ENCODE assay signal across 15 mouse cellular contexts in the genomic region with DNA sequence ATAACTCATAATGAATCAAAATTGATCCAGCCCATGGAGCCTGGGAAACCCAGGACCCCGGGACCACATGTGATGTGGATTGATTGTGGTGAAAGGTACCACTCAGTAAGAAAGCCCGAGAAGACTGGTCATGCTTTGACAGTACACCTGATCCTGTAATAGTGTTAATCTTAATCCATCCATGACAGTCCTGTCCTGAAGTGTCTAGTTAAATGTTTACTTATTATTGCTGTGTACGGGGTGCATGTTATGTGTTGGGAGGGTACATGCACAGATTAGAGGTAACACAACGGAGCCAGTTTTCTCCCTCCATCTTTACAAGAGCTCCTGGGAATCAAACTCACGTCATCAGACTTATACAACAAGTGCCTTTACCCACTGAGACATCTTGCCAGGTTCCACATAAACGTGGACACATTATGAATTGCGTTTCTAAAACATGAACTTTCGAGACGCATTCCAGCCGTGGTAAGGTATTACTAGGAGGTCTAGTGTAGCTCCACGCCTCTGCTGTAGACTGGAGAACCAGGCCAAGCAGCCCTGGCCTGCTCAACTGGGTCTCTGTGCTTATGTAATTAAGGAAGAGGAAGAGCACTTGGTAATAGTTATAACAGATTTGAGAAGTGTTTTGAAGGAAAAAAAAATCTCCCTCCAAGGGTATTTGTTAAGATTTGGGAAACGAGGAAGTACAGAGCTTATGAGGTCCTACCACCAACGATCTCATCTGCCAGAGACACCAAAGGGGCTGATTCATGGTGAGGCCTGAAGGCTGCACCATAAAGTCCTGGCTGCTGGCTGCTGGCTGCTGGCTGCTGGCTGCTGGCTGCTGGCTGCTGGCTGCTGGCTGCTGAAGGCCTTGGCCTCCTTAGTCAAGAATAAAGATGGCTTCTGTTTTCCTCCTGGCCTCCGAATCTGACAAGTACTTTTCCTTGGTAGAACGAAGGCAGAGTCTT. TPM values are rescaled to one million over a fixed set of nuclear protein-coding genes. Genes with fewer than 3 reads are reported as not detected.
DNase-seq lines count a peak whose midpoint lies in the region; ATAC-seq lines count a peak whose summit lies in the region.
"Had no signal": no experiment of that assay in that cellular context is flagged by ENCODE, and none has a peak within 500 bp of the region (broad histone marks: within the 10 kb centered on the region; RNA-seq: fewer than 3 reads in every experiment).

No protein-coding gene starts in this region.

- peak overlapping the region; percentile 50; the same call in 1 of the 2 replicates for H3K27ac ChIP-seq in limb, embryonic 15.5 days
- H3K27ac ChIP-seq in limb, embryonic 10.5 days, result no peak overlapping the region
- no peak overlapping the region for H3K27ac ChIP-seq in forebrain, embryonic 13.5 days
- H3K27ac ChIP-seq: hindbrain, embryonic 12.5 days; left cerebral cortex, adult 2 months; liver, embryonic 14.5 days had no signal

- WGBS in limb, embryonic 15.5 days, result 71% methylated on average over 15 of the region's 15 CpGs
- 88% methylated on average over 15 of the region's 15 CpGs for WGBS in limb, embryonic 10.5 days
- 89% methylated on average over 15 of the region's 15 CpGs for whole genome bisulfite sequencing in forebrain, embryonic 13.5 days

- intact Hi-C loops in heart, postnatal 36 days (cut with DNase I), result no loop called here

- no peak overlapping the region for H3K4me2 ChIP-seq in limb, embryonic 15.5 days
- H3K4me2 ChIP-seq in forebrain, embryonic 13.5 days, result no peak overlapping the region
- H3K4me2 ChIP-seq: hindbrain, embryonic 12.5 days had no signal

- H3K36me3 ChIP-seq in limb, embryonic 15.5 days, result no peaks in the 10 kb centered on the region
- no peaks in the 10 kb centered on the region for H3K36me3 ChIP-seq in limb, embryonic 10.5 days
- no peaks in the 10 kb centered on the region for H3K36me3 ChIP-seq in forebrain, embryonic 13.5 days (ENCODE audit: poor library complexity, severe bottlenecking)
- H3K36me3 ChIP-seq: G1E; hindbrain, embryonic 12.5 days had no signal

- no peaks in the 10 kb centered on the region for H3K27me3 ChIP-seq in limb, embryonic 15.5 days
- no peaks in the 10 kb centered on the region for H3K27me3 ChIP-seq in limb, embryonic 10.5 days (ENCODE audit: low read depth, poor library complexity, severe bottlenecking)
- H3K27me3 ChIP-seq in forebrain, embryonic 13.5 days, result no peaks in the 10 kb centered on the region
- H3K27me3 ChIP-seq: hindbrain, embryonic 12.5 days had no signal

- H3K4me1 ChIP-seq in limb, embryonic 15.5 days, result no peaks in the 10 kb centered on the region
- H3K4me1 ChIP-seq in limb, embryonic 10.5 days, result no peaks in the 10 kb centered on the region
- H3K4me1 ChIP-seq in forebrain, embryonic 13.5 days, result no peaks in the 10 kb centered on the region; the same call in 1 of the 2 replicates
- H3K4me1 ChIP-seq: hindbrain, embryonic 12.5 days had no signal

- no peak for ATAC-seq in limb, embryonic 15.5 days (ENCODE audit: insufficient number of reproducible peaks, low FRiP score, low TSS enrichment, low read depth)
- peak; percentile 74 for ATAC-seq in megakaryocyte, adult 5-6 weeks (ENCODE audit: poor library complexity, severe bottlenecking)
- no peak for ATAC-seq in forebrain, embryonic 13.5 days

- H3K9me3 ChIP-seq in limb, embryonic 15.5 days, result no peaks in the 10 kb centered on the region
- no peaks in the 10 kb centered on the region for H3K9me3 ChIP-seq in limb, embryonic 10.5 days (replicated peaks)
- H3K9me3 ChIP-seq in forebrain, embryonic 13.5 days (replicated peaks), result no peaks in the 10 kb centered on the region
- H3K9me3 ChIP-seq: G1E; hindbrain, embryonic 12.5 days had no signal

- no peak overlapping the region for H3K9ac ChIP-seq in limb, embryonic 15.5 days
- H3K9ac ChIP-seq in forebrain, embryonic 13.5 days, result no peak overlapping the region
- H3K9ac ChIP-seq: hindbrain, embryonic 12.5 days; liver, embryonic 14.5 days had no signal

- H3K4me3 ChIP-seq in limb, embryonic 15.5 days, result no peak overlapping the region
- no peak overlapping the region for H3K4me3 ChIP-seq in limb, embryonic 10.5 days
- H3K4me3 ChIP-seq in forebrain, embryonic 13.5 days, result no peak overlapping the region
- H3K4me3 ChIP-seq: hindbrain, embryonic 12.5 days; left cerebral cortex, adult 2 months had no signal

- DNase-seq in adrenal gland, postnatal 36 days, result peak; percentile 27 to 34
- no peak for DNase-seq in adrenal gland, postnatal 10 days
- no peak for DNase-seq in limb, embryonic 10.5 days (ENCODE audit: low spot score)
- peak; percentile 14 to 24 for DNase-seq in heart, postnatal 36 days
- no peak for DNase-seq in left cerebral cortex, adult 8-10 months (ENCODE audit: low spot score in 2 of 2)
- DNase-seq: B cell, adult 2 months; cerebellum, adult 11 months had no signal

RNA-seq across cellular contexts. Expression of a gene that starts 37.3 kb away (rescaled TPM):
- total RNA-seq in adrenal gland, postnatal 36 days (2021), result 1 to 10 TPM; 5.4 to 6.6 TPM
- total RNA-seq in adrenal gland, postnatal 10 days (2021), result 10 to 100 TPM in 1 of 2 experiments, under 1 TPM in 1; 0.58 to 19.2 TPM
- polyA plus RNA-seq in limb, embryonic 15.5 days (2015; fragmentation: Nextera tagmentation; extraction: Ambion mirVana), result 16.0 and 18.3 TPM in 2 replicates
- 10.1 and 10.7 TPM in 2 replicates for polyA plus RNA-seq in limb, embryonic 10.5 days (2016; fragmentation: Nextera tagmentation; extraction: Ambion mirVana)
- total RNA-seq in heart, postnatal 36 days (2021), result under 1 TPM in 1 of 2 experiments, not detected in 1; 0.42 TPM
- 0.14 TPM in 1 of 2 replicates, not detected in the other for total RNA-seq in megakaryocyte, adult 5-6 weeks (2015)
- total RNA-seq in megakaryocyte, adult 5-6 weeks (2017), result 0.15 and 0.16 TPM in 2 replicates
- total RNA-seq in left cerebral cortex, adult 8-10 months (2022), result 10 to 100 TPM; 16.4 to 24.8 (median 20.1) TPM
- 26.7 and 28.2 TPM in 2 replicates for polyA plus RNA-seq in forebrain, embryonic 13.5 days (2015; fragmentation: Nextera tagmentation; extraction: Ambion mirVana)
- total RNA-seq: gastrocnemius, adult 8-10 months had no signal
- polyA plus RNA-seq: G1E had no signal

RNA-seq across cellular contexts. Expression of a gene that starts 37.8 kb away (rescaled TPM):
- total RNA-seq in adrenal gland, postnatal 36 days (2021), result 100 to 1,000 TPM; 139 to 163 TPM
- 100 to 1,000 TPM; 128 TPM for total RNA-seq in adrenal gland, postnatal 10 days (2021)
- polyA plus RNA-seq in limb, embryonic 15.5 days (2015; fragmentation: Nextera tagmentation; extraction: Ambion mirVana), result 64.5 and 78.3 TPM in 2 replicates
- 45.3 and 46.5 TPM in 2 replicates for polyA plus RNA-seq in limb, embryonic 10.5 days (2016; fragmentation: Nextera tagmentation; extraction: Ambion mirVana)
- 10 to 100 TPM; 50.6 to 56.1 TPM for total RNA-seq in heart, postnatal 36 days (2021)
- total RNA-seq in megakaryocyte, adult 5-6 weeks (2015), result 417 and 420 TPM in 2 replicates
- 551 and 589 TPM in 2 replicates for total RNA-seq in megakaryocyte, adult 5-6 weeks (2017)
- total RNA-seq in left cerebral cortex, adult 8-10 months (2022), result 100 to 1,000 TPM; 300 to 310 (median 302) TPM
- 70.7 and 71.3 TPM in 2 replicates for polyA plus RNA-seq in forebrain, embryonic 13.5 days (2015; fragmentation: Nextera tagmentation; extraction: Ambion mirVana)

Comparison
In these comparisons a context has a peak if more than half of its experiments do, and no peak if none do; other contexts are left out.
1. DNase-seq: peak in adrenal gland, postnatal 36 days (2 of 2) and heart, postnatal 36 days (2 of 2); none in adrenal gland, postnatal 10 days (single experiment), limb, embryonic 10.5 days (single experiment) and left cerebral cortex, adult 8-10 months (0 of 2).